Mouse (Mus musculus) left cerebral cortex, adult 2 months (tissue): ENCODE results near the gene Hipk2. TPM values are rescaled to one million over a fixed set of nuclear protein-coding genes. Genes with fewer than 3 reads are reported as not detected.
"Not testable (repeated sequence)": the region's sequence is repeated elsewhere in the genome, so short reads cannot be mapped to it uniquely, and the experiment has no call there.

Experiments
- DNase-seq, 2 experiments: peaks; one replicate each; pipeline ENCODE4 v3.0.0; 2021 to 2022; ENCODE audit warnings: low spot score in 2 of 2, mixed read lengths in 1 of 2; ENCODE audit errors: extremely low spot score in 1 of 2
- H3K27ac ChIP-seq: fragments of 200-600 bp; 2 replicates; pipeline ENCODE4 v1.8.1; 2022
- H3K4me3 ChIP-seq: fragments of 200-600 bp; 2 replicates; pipeline ENCODE4 v1.8.1; 2022
- CTCF ChIP-seq: fragments of 200-600 bp; IDR thresholded peaks from 2 replicates; pipeline ENCODE4 v1.8.1; 2022; ENCODE audit warnings: antibody characterized with exemption, mild to moderate bottlenecking, moderate library complexity
- intact Hi-C: fragments of 180-260 bp; cut with DNase I; formaldehyde crosslinking; loops from one replicate; pipeline ENCODE4 v1.15.1; 2025
- total RNA-seq, 2 experiments: library from RNA; stranded (reverse); gene quantifications; 2 replicates each; pipeline ENCODE4 v1.2.3; 2021

Gene Hipk2
- total RNA-seq, 2 experiments from 2014 or later: 54.7 to 61.3 TPM

- no peak for DNase-seq
- H3K27ac ChIP-seq: no peak overlapping the region
- intact Hi-C loops: no loop called here
- no peak overlapping the region for H3K4me3 ChIP-seq
- TF ChIP-seq CTCF: no peak
These were observed 199.7 kb downstream of the Hipk2 start for GRCm38 (mm10) chr6:38676217-38676616.

- DNase-seq: no peak
- intact Hi-C loops: no loop called here
- Histone ChIP-seq H3K27ac (no peak overlapping the region), H3K4me3 (no peak overlapping the region)
- no peak for TF ChIP-seq CTCF
These were observed 204.0 kb downstream of the Hipk2 start for GRCm38 (mm10) chr6:38672011-38672410.

- Histone ChIP-seq H3K4me3 (no peak overlapping the region), H3K27ac (no peak overlapping the region)
- TF ChIP-seq CTCF: no peak
- DNase-seq: no peak
- intact Hi-C loops: no loop called here
These were observed 204.7 kb downstream of the Hipk2 start for GRCm38 (mm10) chr6:38671270-38671669.

GRCm38 (mm10) chr6:38670488-38670887 lies 205.5 kb downstream of the Hipk2 start:
- H3K4me3 ChIP-seq, intact Hi-C loops, DNase-seq, H3K27ac ChIP-seq: not testable (repeated sequence)

GRCm38 (mm10) chr6:38669580-38669979 lies 206.4 kb downstream of the Hipk2 start:
- intact Hi-C loops: no loop called here
- H3K27ac ChIP-seq: no peak overlapping the region
- TF ChIP-seq CTCF: no peak
- no peak overlapping the region for H3K4me3 ChIP-seq
- no peak for DNase-seq

- TF ChIP-seq CTCF: no peak
- Histone ChIP-seq H3K4me3 (peak within 1 kb of the TSS; percentile 69), H3K27ac (peak within 1 kb of the TSS; percentile 83)
- DNase-seq: peak; percentile 59 to 64
- intact Hi-C loops: no loop called here
These were observed 213.0 kb downstream of the Hipk2 start, which contains the start of gene Clec2l for GRCm38 (mm10) chr6:38662714-38663615. TSS of gene Clec2l (plus strand) at chr6:38663069.

- no peak overlapping the region for H3K4me3 ChIP-seq
- TF ChIP-seq CTCF: no peak
- no peak for DNase-seq
- intact Hi-C loops: no loop called here
- no peak overlapping the region for H3K27ac ChIP-seq
These were observed 214.3 kb downstream of the Hipk2 start for GRCm38 (mm10) chr6:38661626-38662025.

- Histone ChIP-seq H3K27ac (no peak overlapping the region), H3K4me3 (no peak overlapping the region)
- DNase-seq: peak; percentile 61 to 65
- TF ChIP-seq CTCF: peak; percentile 95
- intact Hi-C loops: loop anchor here (1.0 to 10.0 kb wide), 3 partner anchors 44 to 424 kb away; no protein-coding TSS in a partner anchor
These were observed 225.6 kb downstream of the Hipk2 start for GRCm38 (mm10) chr6:38650263-38650937.

GRCm38 (mm10) chr6:38649545-38649944 lies 226.4 kb downstream of the Hipk2 start:
- TF ChIP-seq CTCF: peak; percentile 20
- DNase-seq: no peak
- no peak overlapping the region for H3K27ac ChIP-seq
- H3K4me3 ChIP-seq: no peak overlapping the region
- intact Hi-C loops: no loop called here

Other genes starting within 250 kb of the Hipk2 start
- 1 to 10 TPM in 1 of 2 experiments, under 1 TPM in 1; 0.70 to 1.1 TPM for gene Klrg2, start 238.9 kb downstream of the Hipk2 start, total RNA-seq
- 10 to 100 TPM; 67.4 to 69.7 TPM for gene Clec2l, start 213.1 kb downstream of the Hipk2 start, total RNA-seq
- gene Tbxas1, start 761 bp downstream of the Hipk2 start, total RNA-seq: 1 to 10 TPM; 2.2 to 2.6 TPM
- 1 to 10 TPM; 5.2 to 5.5 TPM for gene Parp12, start 242.2 kb upstream of the Hipk2 start, total RNA-seq